Mouse (Mus musculus): ENCODE results near the gene Sh3rf3.

DNA sequence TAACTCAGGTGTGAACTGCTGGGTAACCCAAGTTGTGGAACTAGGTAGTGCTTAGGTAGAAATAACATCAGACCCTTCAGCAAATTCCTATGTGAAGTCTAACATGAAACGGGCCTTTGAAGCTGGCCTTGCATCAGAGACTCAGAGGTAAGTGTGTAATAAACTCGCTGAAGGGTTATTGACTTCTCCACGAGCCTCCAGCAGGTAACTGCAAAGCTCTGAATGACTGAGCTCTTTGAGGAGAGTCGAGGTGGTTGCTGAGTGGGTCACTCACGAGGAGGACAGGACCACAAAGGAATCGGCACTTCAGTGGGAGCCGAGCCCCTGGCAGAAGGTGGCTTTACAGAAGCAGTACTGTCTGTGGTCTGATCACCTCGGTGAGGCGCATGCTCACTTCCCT, 303.2 kb downstream of the Sh3rf3 start:
- TF ChIP-seq POLR2A (IDR thresholded peaks at IDR 0.05; ENCODE audit: control insufficient read depth, low read depth, low read length) (no peak), CTCF (IDR thresholded peaks at IDR 0.05; ENCODE audit: control insufficient read depth, insufficient read depth, insufficient replicate concordance, low read depth, low read length) (no peak)
